Mouse (Mus musculus): ENCODE measurements around the gene Ampd3.
A peak's percentile ranks its signal among the peaks of the same experiment; 100 is the strongest.

Gene Ampd3

GRCm38 (mm10) chr7:110834522-110834921, 66.5 kb downstream of the Ampd3 start:
- DNase-seq (ENCODE audit: low read depth, low spot score), result no peak

- DNase-seq (ENCODE audit: low read depth, low spot score), result peak; percentile 46
These were observed 72.3 kb downstream of the Ampd3 start for GRCm38 (mm10) chr7:110840332-110840731.

GRCm38 (mm10) chr7:110843916-110844874, 76.2 kb downstream of the Ampd3 start, which contains the start of gene Rnf141:
TSS of gene Rnf141 (minus strand) at chr7:110844457.
- DNase-seq (ENCODE audit: low read depth, low spot score), result peak; percentile 89

GRCm38 (mm10) chr7:110847321-110847720, 79.3 kb downstream of the Ampd3 start:
- DNase-seq (ENCODE audit: low read depth, low spot score), result no peak

- DNase-seq (ENCODE audit: low read depth, low spot score), result no peak
These were observed 80.4 kb downstream of the Ampd3 start for GRCm38 (mm10) chr7:110848371-110848770.

GRCm38 (mm10) chr7:110851541-110852203, 83.7 kb downstream of the Ampd3 start:
- DNase-seq (ENCODE audit: low read depth, low spot score), result no peak

- DNase-seq (ENCODE audit: low read depth, low spot score), result no peak
These were observed 85.6 kb downstream of the Ampd3 start for GRCm38 (mm10) chr7:110853611-110854010.

GRCm38 (mm10) chr7:110854519-110854918, 86.5 kb downstream of the Ampd3 start:
- DNase-seq (ENCODE audit: low read depth, low spot score), result no peak

GRCm38 (mm10) chr7:110854927-110855546, 87.0 kb downstream of the Ampd3 start:
- DNase-seq (ENCODE audit: low read depth, low spot score), result peak; percentile 42

GRCm38 (mm10) chr7:110855604-110856003, 87.6 kb downstream of the Ampd3 start:
- no peak for DNase-seq (ENCODE audit: low read depth, low spot score)

- DNase-seq (ENCODE audit: low read depth, low spot score), result no peak
These were observed 92.1 kb downstream of the Ampd3 start for GRCm38 (mm10) chr7:110860129-110860528.
